Mouse (Mus musculus) hindbrain, embryonic 11.5 days (tissue): Measurements from ENCODE around the gene Rab44. TPM values are rescaled to one million over a fixed set of nuclear protein-coding genes. Genes with fewer than 3 reads are reported as not detected.

Experiments
- ATAC-seq: fragments of 200-750 bp; cut with Nextera tagmentation; 2 replicates; pipeline ENCODE4 v1.8.0; 2017; ENCODE audit warnings: mild to moderate bottlenecking, moderate TSS enrichment, moderate library complexity; ENCODE audit not compliant: low FRiP score
- DNase-seq: peaks from one replicate; pipeline ENCODE4 v3.0.0-alpha.2; 2015; ENCODE audit warnings: low spot score
- H3K27ac ChIP-seq: fragments of 300-500 bp; sonication (generic); 2 replicates; pipeline ENCODE4 v1.5.1; 2014; ENCODE audit warnings: mild to moderate bottlenecking, low read depth, low read length
- H3K27me3 ChIP-seq: fragments of 300-500 bp; sonication (generic); 2 replicates; pipeline ENCODE4 v1.6.1; 2014; ENCODE audit warnings: mild to moderate bottlenecking, low read length, moderate library complexity, mixed read lengths; ENCODE audit not compliant: control insufficient read depth, insufficient read depth
- H3K36me3 ChIP-seq: fragments of 300-500 bp; sonication (generic); 2 replicates; pipeline ENCODE4 v1.6.1; 2014; ENCODE audit warnings: mild to moderate bottlenecking, low read length, moderate library complexity, mixed read lengths; ENCODE audit not compliant: control insufficient read depth, insufficient read depth
- H3K4me1 ChIP-seq: fragments of 300-500 bp; sonication (generic); replicated peaks from 2 replicates; pipeline ENCODE4 v1.6.1; 2014; ENCODE audit warnings: low read length, mixed read lengths; ENCODE audit not compliant: control insufficient read depth, insufficient read depth
- H3K4me2 ChIP-seq: fragments of 300-500 bp; sonication (generic); replicated peaks from 2 replicates; pipeline ENCODE4 v1.6.1; 2014; ENCODE audit warnings: mild to moderate bottlenecking, low read depth, low read length
- H3K4me3 ChIP-seq: fragments of 300-500 bp; sonication (generic); 2 replicates; pipeline ENCODE4 v1.5.1; 2014; ENCODE audit warnings: low read depth, low read length
- H3K9ac ChIP-seq: fragments of 300-500 bp; sonication (generic); 2 replicates; pipeline ENCODE4 v1.6.1; 2014; ENCODE audit warnings: low read depth, low read length
- H3K9me3 ChIP-seq: fragments of 300-500 bp; sonication (generic); 2 replicates; pipeline ENCODE4 v1.6.1; 2016; ENCODE audit warnings: low read length; ENCODE audit not compliant: control insufficient read depth
- WGBS: fragments of 180-500 bp; shearing (Covaris S2); extraction: QIAGEN DNeasy Blood & Tissue Kit; methylation state at CpG from one replicate; pipeline ENCODE4 v1.1.7; 2014; 5-methylcytosine and 5-hydroxymethylcytosine counted together
- polyA plus RNA-seq: library from polyadenylated mRNA; unstranded; fragments of >200 nt; fragmentation: Nextera tagmentation; extraction: Ambion mirVana; gene quantifications from 2 replicates; pipeline ENCODE4 v1.2.1, GENCODE M21; 2014

Gene Rab44
- polyA plus RNA-seq, 1 experiment from 2014 or later = not detected

DNA sequence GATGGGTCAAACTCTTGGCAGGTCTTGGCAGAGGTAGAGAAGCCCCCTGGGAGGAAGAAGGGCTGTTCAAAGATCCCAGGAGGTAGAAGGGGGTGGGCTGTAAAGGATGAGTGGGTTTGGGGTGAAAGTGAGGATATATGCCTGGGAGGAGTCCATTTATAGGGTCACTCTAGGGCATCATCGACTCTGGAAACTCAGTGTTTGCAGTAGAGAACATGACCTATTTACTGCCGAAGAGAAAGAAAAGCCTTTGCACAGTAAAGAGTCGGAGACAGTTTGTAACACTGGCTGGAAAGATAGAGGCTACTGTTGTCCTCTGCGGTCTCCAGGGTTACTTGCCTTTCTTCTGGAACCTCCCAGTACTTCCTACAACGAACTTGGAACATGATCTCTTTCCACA, 40.6 kb upstream of the Rab44 start:
- no peak overlapping the region for H3K9ac ChIP-seq
- H3K4me1 ChIP-seq = no peaks in the 10 kb centered on the region
- no peaks in the 10 kb centered on the region for H3K36me3 ChIP-seq
- no peaks in the 10 kb centered on the region for H3K27me3 ChIP-seq
- no peak overlapping the region for H3K4me3 ChIP-seq
- H3K27ac ChIP-seq = no peak overlapping the region
- no peak overlapping the region for H3K4me2 ChIP-seq
- 65% methylated on average over 5 of the region's 5 CpGs for WGBS
- no peak for ATAC-seq
- H3K9me3 ChIP-seq = no peaks in the 10 kb centered on the region
- no peak for DNase-seq

DNA sequence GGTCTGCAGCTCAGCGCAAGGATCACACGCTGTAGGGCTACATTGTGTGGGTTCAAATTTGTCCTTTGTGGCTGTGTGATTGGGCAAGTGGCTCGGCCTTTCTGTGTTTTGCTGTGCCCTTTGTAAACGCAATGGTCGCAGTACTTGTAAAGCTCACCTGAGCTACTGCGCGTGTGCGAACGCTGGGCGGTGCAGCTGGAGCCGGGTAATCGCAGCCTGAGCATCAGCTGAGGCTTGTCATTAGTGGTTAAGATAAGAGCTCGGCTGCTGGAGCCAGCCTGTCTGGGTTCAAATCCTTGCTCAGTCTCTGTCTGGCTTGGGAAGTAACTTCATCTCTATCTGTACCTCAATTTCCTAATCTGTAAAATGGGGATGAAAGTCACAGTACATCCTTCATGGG, 39.9 kb upstream of the Rab44 start:
- WGBS = 88% methylated on average over 13 of the region's 13 CpGs
- Histone ChIP-seq H3K27ac (no peak overlapping the region), H3K4me2 (no peak overlapping the region), H3K27me3 (no peaks in the 10 kb centered on the region), H3K36me3 (no peaks in the 10 kb centered on the region), H3K9ac (no peak overlapping the region), H3K4me3 (no peak overlapping the region), H3K9me3 (no peaks in the 10 kb centered on the region), H3K4me1 (no peaks in the 10 kb centered on the region)
- ATAC-seq (no peak), DNase-seq (no peak)

DNA sequence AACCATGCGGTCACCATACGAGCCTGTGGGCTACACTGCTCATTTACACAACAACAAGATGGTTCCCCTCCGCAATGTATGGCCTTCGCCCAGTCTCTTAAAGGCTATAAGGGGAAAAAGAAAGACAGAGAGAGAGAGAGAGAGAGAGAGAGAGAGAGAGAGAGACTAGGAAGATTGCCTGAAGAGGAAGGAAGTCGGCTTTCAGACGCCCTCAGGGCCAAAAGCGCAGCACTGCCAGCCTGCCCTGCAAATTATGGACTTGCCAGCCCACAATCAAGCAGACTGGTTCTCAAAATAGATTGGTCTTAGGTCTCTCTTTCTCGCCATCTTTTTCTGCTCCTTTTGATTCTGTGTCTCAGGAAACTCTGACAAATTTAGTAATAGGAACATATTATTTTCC, 37.7 kb upstream of the Rab44 start:
- no peak for ATAC-seq
- no peak for DNase-seq
- Histone ChIP-seq H3K4me3 (no peak overlapping the region), H3K9ac (no peak overlapping the region), H3K27me3 (peaks cover 7% of the 10 kb centered on the region), H3K36me3 (no peaks in the 10 kb centered on the region), H3K4me2 (no peak overlapping the region), H3K27ac (no peak overlapping the region), H3K9me3 (no peaks in the 10 kb centered on the region), H3K4me1 (peaks cover 2% of the 10 kb centered on the region)
- WGBS = 90% methylated on average over 8 of the region's 8 CpGs

DNA sequence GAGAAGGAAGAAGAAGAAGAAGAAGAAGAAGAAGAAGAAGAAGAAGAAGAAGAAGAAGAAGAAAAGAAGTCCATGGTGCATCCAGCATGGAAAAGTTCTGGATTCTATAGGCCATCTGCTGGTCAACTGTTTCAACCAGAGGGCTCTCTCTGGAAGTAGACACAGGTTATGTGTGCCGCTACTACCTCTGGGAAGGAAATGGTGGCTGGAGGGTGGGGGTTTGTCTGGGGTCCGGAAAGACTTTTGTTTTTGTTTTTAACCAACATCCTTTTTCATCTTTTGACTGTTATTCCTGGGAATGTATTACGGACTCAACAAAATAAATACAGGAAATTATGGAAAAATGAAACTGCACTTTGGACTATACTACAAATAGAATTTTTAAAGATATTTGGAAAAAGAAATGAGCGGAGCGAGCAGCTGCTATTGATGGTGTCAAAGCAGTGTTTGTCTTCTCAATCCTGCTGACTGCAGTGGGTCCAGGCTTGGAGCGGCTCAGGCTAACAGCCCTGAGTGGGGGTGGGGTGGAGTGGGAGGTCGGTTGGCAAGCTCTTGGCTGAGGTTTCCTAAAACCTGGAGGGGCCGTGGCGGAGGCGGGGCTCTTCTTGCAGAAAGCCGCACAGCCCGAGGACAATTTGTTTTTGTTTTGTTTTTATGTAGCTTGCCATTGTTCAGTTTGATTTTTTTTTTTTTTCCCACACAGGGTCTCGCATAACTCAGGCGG, 36.0 kb upstream of the Rab44 start:
- no peak overlapping the region for H3K9ac ChIP-seq
- WGBS = 23% methylated on average over 14 of the region's 14 CpGs
- H3K4me1 ChIP-seq = peaks cover 5% of the 10 kb centered on the region
- H3K36me3 ChIP-seq = no peaks in the 10 kb centered on the region
- DNase-seq (peak; percentile 62), ATAC-seq (no peak)
- no peaks in the 10 kb centered on the region for H3K9me3 ChIP-seq
- no peak overlapping the region for H3K27ac ChIP-seq
- H3K4me2 ChIP-seq = no peak overlapping the region
- H3K4me3 ChIP-seq = no peak overlapping the region
- H3K27me3 ChIP-seq = peaks cover 16% of the 10 kb centered on the region

DNA sequence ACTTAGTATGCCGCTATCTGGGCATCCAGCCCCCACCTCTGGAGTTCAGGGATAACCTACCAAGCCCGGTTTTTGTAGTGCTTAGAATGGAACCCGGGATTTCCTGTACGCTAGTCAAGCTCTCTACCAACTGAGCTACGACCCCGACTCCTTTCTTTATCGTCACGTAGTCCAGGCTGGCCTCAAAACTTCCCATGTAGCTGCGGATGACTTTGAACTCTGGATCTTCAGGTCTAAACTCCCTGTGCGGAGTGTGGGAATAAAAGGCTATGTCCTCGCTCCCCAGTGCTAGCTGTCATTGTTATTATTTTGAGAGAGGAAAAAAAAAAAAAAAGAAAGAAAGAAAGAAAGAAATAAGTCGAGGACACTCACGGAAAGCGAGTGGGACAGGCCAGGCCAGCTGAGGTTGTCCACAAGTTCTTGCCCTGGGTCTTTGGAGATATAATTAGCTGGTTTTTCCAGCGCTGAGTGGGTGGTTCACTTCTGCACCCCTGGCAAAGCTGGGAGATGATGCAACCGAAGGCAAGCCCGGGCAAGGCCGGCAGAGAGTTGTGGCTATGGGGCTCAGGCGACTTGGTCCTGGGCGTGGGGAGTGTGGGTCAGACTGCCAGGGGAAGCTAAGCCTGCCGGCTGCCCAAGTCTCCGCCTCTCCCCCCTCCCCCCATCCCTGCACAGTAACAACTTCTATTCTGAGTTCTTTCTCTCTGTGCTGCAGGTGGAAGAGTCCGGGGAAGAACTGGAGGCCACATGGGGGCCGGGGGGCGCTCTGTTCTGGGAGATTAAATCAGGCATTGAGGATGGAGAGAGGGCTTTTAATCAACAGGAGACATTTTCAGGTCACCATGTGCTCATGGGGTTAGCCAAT, 35.2 kb upstream of the Rab44 start:
- Histone ChIP-seq H3K9me3 (no peaks in the 10 kb centered on the region), H3K27me3 (peaks cover 16% of the 10 kb centered on the region), H3K9ac (no peak overlapping the region), H3K4me1 (peaks cover 5% of the 10 kb centered on the region), H3K36me3 (no peaks in the 10 kb centered on the region), H3K27ac (no peak overlapping the region), H3K4me2 (no peak overlapping the region), H3K4me3 (no peak overlapping the region)
- DNase-seq = no peak
- no peak for ATAC-seq
- WGBS = 6% methylated on average over 25 of the region's 25 CpGs

DNA sequence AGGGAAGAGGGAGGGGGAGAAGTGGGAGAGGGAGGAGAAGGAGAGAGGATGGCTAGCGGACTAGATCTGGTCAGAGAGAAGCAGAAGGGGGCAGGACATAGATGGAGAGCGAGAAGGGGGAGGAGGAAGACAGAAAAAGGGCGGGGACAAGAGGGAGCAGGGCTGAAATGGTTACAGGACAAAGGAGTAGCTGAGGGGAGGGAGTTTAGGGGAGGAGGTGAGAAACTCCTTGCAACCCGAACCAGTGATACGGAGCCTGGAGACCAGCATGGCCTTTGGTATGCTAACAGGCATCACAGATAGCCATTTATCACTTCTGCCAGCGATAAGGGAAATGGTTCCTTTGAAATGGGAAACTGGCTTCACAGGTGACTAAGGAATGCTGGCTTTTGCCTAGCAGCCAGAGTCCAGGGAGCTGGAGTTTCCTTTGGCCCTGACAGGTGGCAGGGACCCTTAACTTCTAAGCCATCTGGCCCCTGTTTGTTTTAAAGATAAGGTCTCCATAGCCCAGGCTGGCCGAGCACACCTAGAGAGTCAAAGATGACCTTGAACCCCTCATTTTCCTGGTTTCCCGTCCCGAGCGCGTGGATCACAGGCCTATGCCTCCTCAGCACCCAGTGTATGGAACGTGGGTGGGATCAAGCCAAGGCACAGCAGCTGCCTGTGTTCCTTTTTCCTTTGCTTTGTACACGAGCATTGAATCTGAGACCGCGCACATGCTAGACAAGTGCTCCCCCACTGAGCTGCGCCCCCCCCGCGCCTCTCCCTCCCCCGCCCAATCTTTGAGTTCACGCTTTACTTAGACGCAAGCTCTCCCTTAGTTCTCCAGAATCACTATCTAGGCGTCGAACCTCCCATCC, 33.0 kb upstream of the Rab44 start:
- Histone ChIP-seq H3K9me3 (no peaks in the 10 kb centered on the region), H3K4me2 (0 out of 2 replicates have a peak overlapping the region, but pooled peaks have one; percentile 26), H3K27ac (no peak overlapping the region), H3K9ac (no peak overlapping the region), H3K4me1 (peaks cover 5% of the 10 kb centered on the region), H3K27me3 (peaks cover 16% of the 10 kb centered on the region), H3K4me3 (no peak overlapping the region), H3K36me3 (no peaks in the 10 kb centered on the region)
- WGBS = under 1% methylated on average over 23 of the region's 23 CpGs
- ATAC-seq = no peak
- DNase-seq = peak; percentile 51

DNA sequence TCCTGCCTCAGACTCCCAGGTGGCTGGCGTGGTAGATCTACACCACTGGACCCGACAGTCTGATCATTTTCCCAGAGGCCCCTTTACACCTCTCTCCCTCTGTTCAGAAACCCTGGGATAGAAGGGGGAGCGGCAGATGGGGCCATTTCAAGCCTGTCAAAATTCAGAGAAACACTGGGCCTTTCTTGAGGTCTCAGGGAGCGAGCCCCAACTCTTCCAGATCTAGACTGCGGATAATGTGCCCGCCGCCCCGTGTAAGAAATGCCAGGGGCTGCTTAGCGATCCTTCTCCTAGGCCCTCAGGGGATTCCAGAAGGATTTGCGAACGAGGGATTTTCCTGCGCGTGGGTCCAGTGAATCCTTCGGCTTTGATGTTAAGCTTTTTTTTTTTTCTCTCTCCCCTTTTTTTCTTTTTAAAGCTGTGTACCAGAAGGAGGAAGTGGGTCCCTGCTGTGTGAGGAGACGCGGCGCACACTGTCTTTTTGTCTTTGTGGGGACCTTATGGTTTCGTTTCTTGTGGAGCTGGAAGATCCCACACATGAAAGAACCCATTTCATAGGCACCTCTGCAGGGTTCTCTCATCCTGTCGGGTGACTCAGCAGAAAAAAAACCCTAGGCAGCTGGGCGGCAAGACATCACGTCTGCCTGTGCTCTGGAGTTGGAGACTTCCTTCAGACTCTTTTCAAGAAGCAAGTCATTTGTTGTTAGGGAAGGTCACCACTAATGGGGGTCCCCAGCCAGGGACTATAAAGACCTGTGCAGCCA, 32.1 kb upstream of the Rab44 start:
- Histone ChIP-seq H3K27me3 (peaks cover 16% of the 10 kb centered on the region), H3K4me3 (no peak overlapping the region), H3K27ac (no peak overlapping the region; the same call in 1 of the 2 replicates), H3K36me3 (no peaks in the 10 kb centered on the region), H3K9me3 (no peaks in the 10 kb centered on the region), H3K9ac (no peak overlapping the region), H3K4me2 (peak overlapping the region; percentile 26; the same call in 1 of the 2 replicates), H3K4me1 (peaks cover 5% of the 10 kb centered on the region)
- DNase-seq (peak; percentile 39), ATAC-seq (no peak)
- WGBS = 3% methylated on average over 21 of the region's 21 CpGs

DNA sequence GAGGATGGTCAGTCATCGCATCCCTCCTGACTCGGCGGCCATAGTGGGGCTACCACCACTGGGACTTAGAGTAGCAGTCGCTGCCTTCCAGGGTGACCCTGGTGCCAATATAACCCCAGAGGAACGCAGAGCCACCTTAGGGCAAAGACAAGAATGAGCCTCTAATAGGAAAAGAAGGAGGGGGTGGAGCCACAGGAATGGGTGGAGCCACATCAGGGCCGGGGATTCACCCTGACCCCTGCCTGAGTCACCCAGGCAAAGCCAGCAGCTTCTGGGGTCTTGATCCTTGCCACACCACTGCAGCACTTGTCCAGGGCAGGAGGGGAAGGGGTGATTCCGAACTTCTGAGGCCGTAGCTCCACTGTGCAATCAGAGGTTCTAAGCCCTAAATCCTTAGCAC, 30.4 kb upstream of the Rab44 start:
- Histone ChIP-seq H3K4me2 (no peak overlapping the region), H3K27ac (no peak overlapping the region), H3K9me3 (no peaks in the 10 kb centered on the region), H3K36me3 (no peaks in the 10 kb centered on the region), H3K9ac (no peak overlapping the region), H3K4me3 (no peak overlapping the region), H3K4me1 (peaks cover 5% of the 10 kb centered on the region), H3K27me3 (peaks cover 16% of the 10 kb centered on the region)
- ATAC-seq = no peak
- 94% methylated on average over 8 of the region's 8 CpGs for whole genome bisulfite sequencing
- DNase-seq = no peak
